Mouse (Mus musculus) ES-CJ7 (cell line): Measurements from ENCODE around the gene Inpp4a.

Source experiments
- DNase-seq: peaks from one replicate; pipeline ENCODE4 v3.0.0; 2011; ENCODE audit warnings: low read depth, low spot score

Inpp4a gene

GRCm38 (mm10) chr1:37356305-37356704 lies 56.6 kb downstream of the Inpp4a start:
- no peak for DNase-seq

- no peak for DNase-seq
Observed at GRCm38 (mm10) chr1:37357173-37357572, 57.5 kb downstream of the Inpp4a start.

GRCm38 (mm10) chr1:37358621-37359020 lies 59.0 kb downstream of the Inpp4a start:
- no peak for DNase-seq

GRCm38 (mm10) chr1:37359395-37360092 lies 59.9 kb downstream of the Inpp4a start:
- no peak for DNase-seq

- DNase-seq: no peak
Observed at GRCm38 (mm10) chr1:37360781-37361180, 61.1 kb downstream of the Inpp4a start.

GRCm38 (mm10) chr1:37362721-37363120 lies 63.1 kb downstream of the Inpp4a start:
- DNase-seq: no peak

GRCm38 (mm10) chr1:37368125-37368524 lies 68.5 kb downstream of the Inpp4a start:
- DNase-seq: no peak

- no peak for DNase-seq
Observed at GRCm38 (mm10) chr1:37368768-37369385, 69.2 kb downstream of the Inpp4a start.

GRCm38 (mm10) chr1:37376177-37376576 lies 76.5 kb downstream of the Inpp4a start:
- no peak for DNase-seq

GRCm38 (mm10) chr1:37376751-37377150 lies 77.1 kb downstream of the Inpp4a start:
- no peak for DNase-seq

- no peak for DNase-seq
Observed at GRCm38 (mm10) chr1:37378095-37378494, 78.4 kb downstream of the Inpp4a start.

- DNase-seq: no peak
Observed at GRCm38 (mm10) chr1:37379536-37379935, 79.9 kb downstream of the Inpp4a start.

GRCm38 (mm10) chr1:37380913-37381312 lies 81.2 kb downstream of the Inpp4a start:
- no peak for DNase-seq

- no peak for DNase-seq
Observed at GRCm38 (mm10) chr1:37384304-37384703, 84.6 kb downstream of the Inpp4a start.

- DNase-seq: no peak
Observed at GRCm38 (mm10) chr1:37386448-37386971, 86.8 kb downstream of the Inpp4a start.

GRCm38 (mm10) chr1:37393174-37393573 lies 93.5 kb downstream of the Inpp4a start:
- no peak for DNase-seq

- DNase-seq: no peak
Observed at GRCm38 (mm10) chr1:37396481-37396880, 96.8 kb downstream of the Inpp4a start.

GRCm38 (mm10) chr1:37398961-37399360 lies 99.3 kb downstream of the Inpp4a start:
- no peak for DNase-seq

GRCm38 (mm10) chr1:37399734-37400133 lies 100.1 kb downstream of the Inpp4a start:
- DNase-seq: no peak

GRCm38 (mm10) chr1:37401687-37402086 lies 102.0 kb downstream of the Inpp4a start:
- peak; percentile 89 for DNase-seq

GRCm38 (mm10) chr1:37405137-37405536 lies 105.5 kb downstream of the Inpp4a start:
- no peak for DNase-seq

GRCm38 (mm10) chr1:37407228-37407627 lies 107.6 kb downstream of the Inpp4a start:
- no peak for DNase-seq

- no peak for DNase-seq
Observed at GRCm38 (mm10) chr1:37408059-37408458, 108.4 kb downstream of the Inpp4a start.
